ENCODE assay signal across 8 mouse cellular contexts in the genomic region with DNA sequence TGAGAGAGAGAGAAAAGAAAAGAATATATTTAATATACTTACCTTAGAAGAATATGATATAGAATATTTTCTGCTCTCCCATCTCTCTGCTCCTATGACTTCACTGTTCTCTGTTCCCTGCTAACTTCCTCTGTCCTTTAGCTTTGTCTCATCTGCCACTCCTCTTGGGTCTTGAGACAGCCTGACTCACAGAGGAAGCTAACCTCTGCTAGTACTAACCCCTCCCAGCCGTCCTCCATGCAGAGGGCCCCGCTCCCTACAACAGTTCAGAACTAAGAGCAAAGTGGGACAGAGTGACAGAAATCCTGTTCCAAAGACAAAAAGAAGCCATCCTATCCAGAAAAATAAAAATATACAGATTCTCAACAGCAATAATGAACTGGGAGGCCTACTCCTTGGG. TPM values are rescaled to one million over a fixed set of nuclear protein-coding genes. Genes with fewer than 3 reads are reported as not detected.
DNase-seq lines count a peak whose midpoint lies in the region; ATAC-seq and TF ChIP-seq lines count a peak whose summit lies in the region.

A gene (minus strand): TSS at position 126 of the 400 bp plus-strand sequence.

- no peaks in the 10 kb centered on the region for H3K9me3 ChIP-seq in liver, embryonic 13.5 days (replicated peaks)

- TF ChIP-seq POLR2A in brain, embryonic 14.5 days (IDR thresholded peaks at IDR 0.05; ENCODE audit: borderline replicate concordance, extremely low read depth, insufficient read depth, insufficient read length, poor library complexity, severe bottlenecking): no peak

- no peaks in the 10 kb centered on the region for H3K27me3 ChIP-seq in liver, embryonic 13.5 days

- no peak for TF ChIP-seq CTCF in layer of hippocampus, adult 2 months (conservative IDR thresholded peaks at IDR 0.05)
- TF ChIP-seq CTCF in brain, embryonic 14.5 days (IDR thresholded peaks at IDR 0.05; ENCODE audit: borderline replicate concordance, extremely low read depth, insufficient read depth, insufficient read length): no peak

- H3K27ac ChIP-seq in layer of hippocampus, adult 2 months: no peak within 1 kb of the TSS
- H3K27ac ChIP-seq in liver, embryonic 13.5 days: no peak within 1 kb of the TSS

- H3K4me3 ChIP-seq in layer of hippocampus, adult 2 months: no peak within 1 kb of the TSS
- H3K4me3 ChIP-seq in liver, embryonic 13.5 days (replicated peaks): no peak within 1 kb of the TSS

- H3K9ac ChIP-seq in liver, embryonic 13.5 days: no peak within 1 kb of the TSS

- no peak for ATAC-seq in liver, embryonic 13.5 days (ENCODE audit: low read depth)

- peaks cover 29% of the 10 kb centered on the region for H3K4me1 ChIP-seq in liver, embryonic 13.5 days (replicated peaks)

- DNase-seq in layer of hippocampus, adult 2 months (ENCODE audit: low spot score in 2 of 2): no peak
- no peak for DNase-seq in layer of hippocampus, adult 9-10 months (ENCODE audit: low spot score)
- no peak for DNase-seq in brain, embryonic 14.5 days (ENCODE audit: low read depth)
- DNase-seq in heart, postnatal 4 days: no peak
- no peak for DNase-seq in liver, embryonic 13.5 days
- no peak for DNase-seq in ovary, adult 18-20 months (ENCODE audit: low spot score)
- DNase-seq in cerebellum, adult 18-20 months: no peak
- no peak for DNase-seq in MN1 (ENCODE audit: low spot score)

- no peak within 1 kb of the TSS for H3K4me2 ChIP-seq in liver, embryonic 13.5 days

- H3K36me3 ChIP-seq in liver, embryonic 13.5 days: no peaks in the 10 kb centered on the region

- WGBS in liver, embryonic 13.5 days (ENCODE audit: insufficient replicate concordance): 56% methylated on average over 2 of the region's 2 CpGs

RNA-seq across cellular contexts. Expression of the gene that starts here (rescaled TPM):
- 10 to 100 TPM; 24.4 to 26.6 TPM for total RNA-seq in layer of hippocampus, adult 2 months (2021)
- 10.5 and 11.0 TPM in 2 replicates for polyA plus RNA-seq in brain, embryonic 14.5 days (2012; rRNA removed)
- 10 to 100 TPM; 18.0 to 22.0 TPM for total RNA-seq in heart, postnatal 4 days (2021)
- 24.4 and 28.9 TPM in 2 replicates for polyA plus RNA-seq in liver, embryonic 13.5 days (2015; fragmentation: Nextera tagmentation; extraction: Ambion mirVana)
